Mouse (Mus musculus): Measurements from ENCODE around the gene Ube2e3. TPM values are rescaled to one million over a fixed set of nuclear protein-coding genes. Genes with fewer than 3 reads are reported as not detected.

Ube2e3 gene
- total RNA-seq, 1 experiment: 35.1 TPM

- TF ChIP-seq HCFC1 (IDR thresholded peaks at IDR 0.05; ENCODE audit: borderline replicate concordance, insufficient read depth, low read length) (no peak), ZC3H11A (IDR thresholded peaks at IDR 0.05; ENCODE audit: borderline replicate concordance, low read depth, low read length) (peak; percentile 56; the same call in 1 of the 2 replicates), ZNF384 (IDR thresholded peaks at IDR 0.05; ENCODE audit: low read depth, low read length) (no peak)
- no peaks in the 10 kb centered on the region for H3K36me3 ChIP-seq (ENCODE audit: control insufficient read depth, insufficient read depth, low read length, poor library complexity, severe bottlenecking)
- H3K9ac ChIP-seq (ENCODE audit: insufficient read depth, low read depth, low read length, poor library complexity, severe bottlenecking): no peak overlapping the region
- H3K9me3 ChIP-seq (ENCODE audit: control insufficient read depth, insufficient read depth, low read depth, low read length): no peaks in the 10 kb centered on the region
- in situ Hi-C loops (cut with MboI; ENCODE audit: low sequenced_read_pairs in 2 of 2, unreplicated experiment in 2 of 2): loop anchor here in 1 of 2 experiments (25.0 kb wide), 1 partner anchor 878 kb away; no protein-coding TSS in a partner anchor
- no peak overlapping the region for H3K4me3 ChIP-seq (ENCODE audit: insufficient read depth in 1 of 2, low read depth in 1 of 2, low read length in 2 of 2, poor library complexity in 1 of 2, severe bottlenecking in 1 of 2)
- H3K27ac ChIP-seq (ENCODE audit: insufficient read depth, low read depth, low read length, poor library complexity, severe bottlenecking): no peak overlapping the region
- no peaks in the 10 kb centered on the region for H3K4me1 ChIP-seq (ENCODE audit: control insufficient read depth in 2 of 2, insufficient read depth in 2 of 2, low read length in 2 of 2, poor library complexity in 1 of 2)
- peak; percentile 7 for DNase-seq (ENCODE audit: low read depth, low spot score)
Measured at GRCm38 (mm10) chr2:78914861-78915260, 46.9 kb downstream of the Ube2e3 start.

DNA sequence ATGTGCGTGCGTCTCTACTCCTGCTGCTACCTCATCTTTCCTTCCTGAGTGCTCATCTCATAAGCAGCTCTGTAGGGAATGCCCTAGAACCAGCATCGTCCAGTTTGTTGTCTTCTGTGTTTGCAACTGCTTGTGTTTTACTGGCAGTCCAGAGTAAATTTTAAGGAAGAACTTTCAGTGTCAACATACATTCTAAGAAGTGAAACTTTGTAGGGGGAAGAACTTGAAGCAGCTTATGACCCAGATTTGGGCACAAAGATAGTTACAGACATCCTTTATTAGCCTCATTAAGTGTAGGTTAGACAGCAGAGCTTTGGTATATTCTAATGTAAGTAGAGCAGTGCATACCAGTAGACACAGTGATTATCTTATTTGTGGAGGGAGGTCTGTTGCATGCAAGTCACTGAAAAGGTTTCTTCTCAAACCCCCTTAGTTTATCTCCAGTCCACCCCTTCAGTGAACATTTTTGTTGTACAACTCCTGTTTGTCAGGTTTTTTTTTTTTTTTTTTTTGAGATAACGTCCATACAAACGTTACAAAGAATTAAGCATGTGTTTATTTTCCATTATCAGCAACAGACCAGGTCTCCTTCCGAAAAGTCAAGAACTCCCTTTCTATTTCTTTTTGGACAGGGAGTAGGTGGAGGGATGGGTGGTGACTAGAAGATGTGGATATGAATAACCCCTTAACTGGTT lies 55.2 kb downstream of the Ube2e3 start:
- H3K36me3 ChIP-seq (ENCODE audit: control insufficient read depth, insufficient read depth, low read length, poor library complexity, severe bottlenecking): no peaks in the 10 kb centered on the region
- no peak overlapping the region for H3K27ac ChIP-seq (ENCODE audit: insufficient read depth, low read depth, low read length, poor library complexity, severe bottlenecking)
- no peaks in the 10 kb centered on the region for H3K9me3 ChIP-seq (ENCODE audit: control insufficient read depth, insufficient read depth, low read depth, low read length)
- TF ChIP-seq HCFC1 (IDR thresholded peaks at IDR 0.05; ENCODE audit: borderline replicate concordance, insufficient read depth, low read length) (no peak), ZNF384 (IDR thresholded peaks at IDR 0.05; ENCODE audit: low read depth, low read length) (no peak), CHD2 (IDR thresholded peaks at IDR 0.05; ENCODE audit: low read depth, low read length) (no peak)
- no peak overlapping the region for H3K4me3 ChIP-seq (ENCODE audit: insufficient read depth in 1 of 2, low read depth in 1 of 2, low read length in 2 of 2, poor library complexity in 1 of 2, severe bottlenecking in 1 of 2)
- DNase-seq (ENCODE audit: low read depth, low spot score): no peak
- in situ Hi-C loops (cut with MboI; ENCODE audit: low sequenced_read_pairs in 2 of 2, unreplicated experiment in 2 of 2): loop anchor here in 1 of 2 experiments (25.0 kb wide), 1 partner anchor 886 kb away; no protein-coding TSS in a partner anchor
- H3K9ac ChIP-seq (ENCODE audit: insufficient read depth, low read depth, low read length, poor library complexity, severe bottlenecking): no peak overlapping the region
- H3K4me1 ChIP-seq (ENCODE audit: control insufficient read depth in 2 of 2, insufficient read depth in 2 of 2, low read length in 2 of 2, poor library complexity in 1 of 2): no peaks in the 10 kb centered on the region

GRCm38 (mm10) chr2:78925807-78926206 lies 57.9 kb downstream of the Ube2e3 start:
- DNase-seq (ENCODE audit: low read depth, low spot score): no peak
- H3K36me3 ChIP-seq (ENCODE audit: control insufficient read depth, insufficient read depth, low read length, poor library complexity, severe bottlenecking): no peaks in the 10 kb centered on the region
- TF ChIP-seq HCFC1 (IDR thresholded peaks at IDR 0.05; ENCODE audit: borderline replicate concordance, insufficient read depth, low read length) (no peak), CHD2 (IDR thresholded peaks at IDR 0.05; ENCODE audit: low read depth, low read length) (no peak), MAFK (IDR thresholded peaks at IDR 0.05; ENCODE audit: insufficient read depth, low read depth, low read length) (no peak), ZC3H11A (IDR thresholded peaks at IDR 0.05; ENCODE audit: borderline replicate concordance, low read depth, low read length) (no peak), ZNF384 (IDR thresholded peaks at IDR 0.05; ENCODE audit: low read depth, low read length) (no peak)
- no peaks in the 10 kb centered on the region for H3K9me3 ChIP-seq (ENCODE audit: control insufficient read depth, insufficient read depth, low read depth, low read length)
- H3K27ac ChIP-seq (ENCODE audit: insufficient read depth, low read depth, low read length, poor library complexity, severe bottlenecking): no peak overlapping the region
- H3K9ac ChIP-seq (ENCODE audit: insufficient read depth, low read depth, low read length, poor library complexity, severe bottlenecking): no peak overlapping the region
- H3K4me3 ChIP-seq (ENCODE audit: insufficient read depth in 1 of 2, low read depth in 1 of 2, low read length in 2 of 2, poor library complexity in 1 of 2, severe bottlenecking in 1 of 2): no peak overlapping the region
- in situ Hi-C loops (cut with MboI; ENCODE audit: low sequenced_read_pairs in 2 of 2, unreplicated experiment in 2 of 2): no loop called here
- no peaks in the 10 kb centered on the region for H3K4me1 ChIP-seq (ENCODE audit: control insufficient read depth in 2 of 2, insufficient read depth in 2 of 2, low read length in 2 of 2, poor library complexity in 1 of 2)

- DNase-seq (ENCODE audit: low read depth, low spot score): no peak
- H3K36me3 ChIP-seq (ENCODE audit: control insufficient read depth, insufficient read depth, low read length, poor library complexity, severe bottlenecking): no peaks in the 10 kb centered on the region
- H3K4me1 ChIP-seq (ENCODE audit: control insufficient read depth in 2 of 2, insufficient read depth in 2 of 2, low read length in 2 of 2, poor library complexity in 1 of 2): no peaks in the 10 kb centered on the region
- H3K4me3 ChIP-seq (ENCODE audit: insufficient read depth in 1 of 2, low read depth in 1 of 2, low read length in 2 of 2, poor library complexity in 1 of 2, severe bottlenecking in 1 of 2): no peak overlapping the region
- H3K27ac ChIP-seq (ENCODE audit: insufficient read depth, low read depth, low read length, poor library complexity, severe bottlenecking): no peak overlapping the region
- TF ChIP-seq ZNF384 (IDR thresholded peaks at IDR 0.05; ENCODE audit: low read depth, low read length) (no peak), HCFC1 (IDR thresholded peaks at IDR 0.05; ENCODE audit: borderline replicate concordance, insufficient read depth, low read length) (no peak), CHD2 (IDR thresholded peaks at IDR 0.05; ENCODE audit: low read depth, low read length) (no peak), ZC3H11A (IDR thresholded peaks at IDR 0.05; ENCODE audit: borderline replicate concordance, low read depth, low read length) (no peak), MAFK (IDR thresholded peaks at IDR 0.05; ENCODE audit: insufficient read depth, low read depth, low read length) (no peak)
- in situ Hi-C loops (cut with MboI; ENCODE audit: low sequenced_read_pairs in 2 of 2, unreplicated experiment in 2 of 2): no loop called here
- no peak overlapping the region for H3K9ac ChIP-seq (ENCODE audit: insufficient read depth, low read depth, low read length, poor library complexity, severe bottlenecking)
- no peaks in the 10 kb centered on the region for H3K9me3 ChIP-seq (ENCODE audit: control insufficient read depth, insufficient read depth, low read depth, low read length)
Measured at GRCm38 (mm10) chr2:78927625-78928024, 59.7 kb downstream of the Ube2e3 start.

- no peak overlapping the region for H3K4me3 ChIP-seq (ENCODE audit: insufficient read depth in 1 of 2, low read depth in 1 of 2, low read length in 2 of 2, poor library complexity in 1 of 2, severe bottlenecking in 1 of 2)
- TF ChIP-seq ZC3H11A (IDR thresholded peaks at IDR 0.05; ENCODE audit: borderline replicate concordance, low read depth, low read length): no peak
- TF ChIP-seq HCFC1 (IDR thresholded peaks at IDR 0.05; ENCODE audit: borderline replicate concordance, insufficient read depth, low read length): no peak
- no peak for TF ChIP-seq MAFK (IDR thresholded peaks at IDR 0.05; ENCODE audit: insufficient read depth, low read depth, low read length)
- TF ChIP-seq ZNF384 (IDR thresholded peaks at IDR 0.05; ENCODE audit: low read depth, low read length): no peak
- no peak for TF ChIP-seq CHD2 (IDR thresholded peaks at IDR 0.05; ENCODE audit: low read depth, low read length)
- no peak overlapping the region for H3K27ac ChIP-seq (ENCODE audit: insufficient read depth, low read depth, low read length, poor library complexity, severe bottlenecking)
- in situ Hi-C loops (cut with MboI; ENCODE audit: low sequenced_read_pairs in 2 of 2, unreplicated experiment in 2 of 2): no loop called here
- no peak overlapping the region for H3K9ac ChIP-seq (ENCODE audit: insufficient read depth, low read depth, low read length, poor library complexity, severe bottlenecking)
- H3K4me1 ChIP-seq (ENCODE audit: control insufficient read depth in 2 of 2, insufficient read depth in 2 of 2, low read length in 2 of 2, poor library complexity in 1 of 2): no peaks in the 10 kb centered on the region
- H3K9me3 ChIP-seq (ENCODE audit: control insufficient read depth, insufficient read depth, low read depth, low read length): no peaks in the 10 kb centered on the region
- DNase-seq (ENCODE audit: low read depth, low spot score): no peak
- H3K36me3 ChIP-seq (ENCODE audit: control insufficient read depth, insufficient read depth, low read length, poor library complexity, severe bottlenecking): no peaks in the 10 kb centered on the region
Measured at GRCm38 (mm10) chr2:78928080-78928479, 60.2 kb downstream of the Ube2e3 start.

All from ES-E14 (cell line).